Mouse (Mus musculus): ENCODE data around the gene Bax. TPM values are rescaled to one million over a fixed set of nuclear protein-coding genes. Genes with fewer than 3 reads are reported as not detected.
"Not testable (repeated sequence)": the region's sequence is repeated elsewhere in the genome, so short reads cannot be mapped to it uniquely, and the experiment has no call there.

The Bax gene
- total and polyA plus RNA-seq, 3 experiments = 105 to 778 (median 205) TPM

DNA sequence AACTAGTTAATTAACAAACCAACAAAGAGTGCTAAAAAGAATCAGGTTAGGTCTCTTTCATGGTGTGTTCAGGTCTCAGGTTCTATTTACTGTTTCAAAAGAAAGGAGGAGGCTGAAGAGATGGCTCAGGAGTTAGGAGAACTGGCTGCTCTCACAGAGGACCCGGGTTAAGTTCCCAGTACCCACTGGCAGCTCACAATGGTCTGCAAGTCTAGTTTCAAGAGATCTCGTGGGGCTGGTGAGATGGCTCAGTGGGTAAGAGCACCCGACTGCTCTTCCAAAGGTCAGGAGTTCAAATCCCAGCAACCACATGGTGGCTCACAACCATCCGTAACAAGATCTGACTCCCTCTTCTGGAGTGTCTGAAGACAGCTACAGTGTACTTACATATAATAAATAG, 13.6 kb upstream of the Bax start:
- H3K9me3 ChIP-seq (replicated peaks; ENCODE audit: insufficient read depth, low read length); H3K27ac ChIP-seq (ENCODE audit: control insufficient read depth, low read depth, low read length); H3K4me3 ChIP-seq (ENCODE audit: control insufficient read depth in 1 of 2, insufficient read depth in 1 of 2, low read depth in 2 of 2, low read length in 2 of 2); H3K79me2 ChIP-seq (ENCODE audit: control insufficient read depth, insufficient read depth, low read length, poor library complexity); H3K9ac ChIP-seq (ENCODE audit: control insufficient read depth, low read depth, low read length, poor library complexity, severe bottlenecking); DNase-seq (ENCODE audit: low read depth, low spot score); H3K27me3 ChIP-seq (ENCODE audit: control insufficient read depth in 1 of 2, insufficient read depth in 2 of 2, low read length in 2 of 2): not testable (repeated sequence)
- Histone ChIP-seq H3K36me3 (ENCODE audit: control insufficient read depth in 1 of 2, insufficient read depth in 2 of 2, low read length in 2 of 2) (peaks cover 0 to 16% of the 10 kb centered on the region in 2 experiments; a peak in 2 of 4 replicates), H3K4me1 (ENCODE audit: control insufficient read depth in 1 of 2, insufficient read depth in 2 of 2, low read length in 2 of 2) (peaks cover 6 to 18% of the 10 kb centered on the region in 2 experiments; a peak in 3 of 4 replicates)
- 0 out of 2 replicates have a peak, but pooled peaks have one; percentile 11 for TF ChIP-seq HCFC1 (IDR thresholded peaks at IDR 0.05; ENCODE audit: low read depth, low read length)
- peak; percentile 95 for TF ChIP-seq TBP (IDR thresholded peaks at IDR 0.05; ENCODE audit: low read depth, low read length)
- peak; percentile 23; the same call in 1 of the 2 replicates for TF ChIP-seq ZNF384 (IDR thresholded peaks at IDR 0.05; ENCODE audit: low read depth, low read length)

DNA sequence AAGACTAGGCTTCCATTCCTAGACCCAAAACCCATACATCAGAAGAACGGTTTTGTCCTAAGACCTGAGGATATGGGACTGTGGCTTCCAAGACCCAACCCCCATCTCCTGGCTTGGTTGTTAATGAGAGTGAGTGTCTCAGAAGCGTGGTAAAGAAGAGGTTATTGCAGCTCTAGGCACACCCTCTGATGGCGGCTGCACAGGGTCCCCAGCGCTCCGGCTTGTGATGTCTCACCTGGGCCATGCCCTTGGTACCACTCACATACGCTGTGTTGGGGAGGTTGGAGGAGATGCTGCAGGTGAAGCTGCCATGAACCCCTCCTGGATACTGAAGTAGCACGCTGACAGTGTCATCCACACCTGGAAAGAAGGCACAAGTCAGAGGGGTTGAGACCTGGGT, 12.1 kb upstream of the Bax start:
- no peak for TF ChIP-seq RAD21 (IDR thresholded peaks at IDR 0.05; ENCODE audit: low read depth, low read length)
- no peak for TF ChIP-seq JUND (IDR thresholded peaks at IDR 0.05; ENCODE audit: low read depth, low read length)
- TF ChIP-seq BHLHE40 (IDR thresholded peaks at IDR 0.05; ENCODE audit: borderline replicate concordance, low read depth, low read length) = no peak
- TF ChIP-seq E2F4 (IDR thresholded peaks at IDR 0.05; ENCODE audit: borderline replicate concordance, low read depth, low read length) = no peak
- no peak for TF ChIP-seq CHD1 (IDR thresholded peaks at IDR 0.05; ENCODE audit: low read depth, low read length)
- TF ChIP-seq NRF1 (IDR thresholded peaks at IDR 0.05; ENCODE audit: insufficient read depth, low read depth, low read length, poor library complexity, severe bottlenecking) = no peak
- no peak for TF ChIP-seq SIN3A (IDR thresholded peaks at IDR 0.05; ENCODE audit: low read length)
- no peak for TF ChIP-seq MYB (IDR thresholded peaks at IDR 0.05; ENCODE audit: low read depth, low read length)
- TF ChIP-seq TAL1 (IDR thresholded peaks at IDR 0.05; ENCODE audit: low read length) = no peak
- Histone ChIP-seq H3K9me3 (replicated peaks; ENCODE audit: insufficient read depth, low read length) (no peaks in the 10 kb centered on the region), H3K4me3 (ENCODE audit: control insufficient read depth in 1 of 2, insufficient read depth in 1 of 2, low read depth in 2 of 2, low read length in 2 of 2) (no peak overlapping the region), H3K27ac (ENCODE audit: control insufficient read depth, low read depth, low read length) (no peak overlapping the region), H3K79me2 (ENCODE audit: control insufficient read depth, insufficient read depth, low read length, poor library complexity) (peaks cover 3% of the 10 kb centered on the region; the same call in 1 of the 2 replicates), H3K9ac (ENCODE audit: control insufficient read depth, low read depth, low read length, poor library complexity, severe bottlenecking) (no peak overlapping the region), H3K36me3 (ENCODE audit: control insufficient read depth in 1 of 2, insufficient read depth in 2 of 2, low read length in 2 of 2) (peaks cover 0 to 20% of the 10 kb centered on the region in 2 experiments; a peak in 2 of 4 replicates), H3K4me1 (ENCODE audit: control insufficient read depth in 1 of 2, insufficient read depth in 2 of 2, low read length in 2 of 2) (peaks cover 6 to 24% of the 10 kb centered on the region in 2 experiments; a peak in 3 of 4 replicates), H3K27me3 (ENCODE audit: control insufficient read depth in 1 of 2, insufficient read depth in 2 of 2, low read length in 2 of 2) (no peaks in the 10 kb centered on the region)
- no peak for DNase-seq (ENCODE audit: low read depth, low spot score)

GRCm38 (mm10) chr7:45477003-45477402, 10.3 kb upstream of the Bax start:
- no peaks in the 10 kb centered on the region for H3K9me3 ChIP-seq (replicated peaks; ENCODE audit: insufficient read depth, low read length)
- peak; percentile 65 to 85 (median 74) for TF ChIP-seq CTCF (IDR thresholded peaks at IDR 0.05 in 2 of 3, conservative IDR thresholded peaks at IDR 0.05 in 1 of 3; ENCODE audit: control insufficient read depth in 1 of 3, insufficient read depth in 1 of 3, low read depth in 2 of 3, low read length in 3 of 3, poor library complexity in 1 of 3, severe bottlenecking in 1 of 3)
- no peak for TF ChIP-seq GATA1 (IDR thresholded peaks at IDR 0.05; ENCODE audit: low read depth, low read length)
- TF ChIP-seq RAD21 (IDR thresholded peaks at IDR 0.05; ENCODE audit: low read depth, low read length) = peak; percentile 58
- TF ChIP-seq ZNF384 (IDR thresholded peaks at IDR 0.05; ENCODE audit: low read depth, low read length) = no peak
- TF ChIP-seq EP300 (IDR thresholded peaks at IDR 0.05; ENCODE audit: low read depth in 1 of 2, low read length in 2 of 2) = no peak
- TF ChIP-seq HCFC1 (IDR thresholded peaks at IDR 0.05; ENCODE audit: low read depth, low read length) = 0 out of 2 replicates have a peak, but pooled peaks have one; percentile 44
- peak; percentile 80 for TF ChIP-seq USF1 (IDR thresholded peaks at IDR 0.05; ENCODE audit: low read depth, low read length)
- peak; percentile 91 for TF ChIP-seq MAX (IDR thresholded peaks at IDR 0.05; ENCODE audit: low read length)
- TF ChIP-seq ZC3H11A (IDR thresholded peaks at IDR 0.05; ENCODE audit: low read depth, low read length) = peak; percentile 40; the same call in 1 of the 2 replicates
- TF ChIP-seq TBP (IDR thresholded peaks at IDR 0.05; ENCODE audit: low read depth, low read length) = 0 out of 2 replicates have a peak, but pooled peaks have one; percentile 36
- TF ChIP-seq SIN3A (IDR thresholded peaks at IDR 0.05; ENCODE audit: low read length) = peak; percentile 71
- TF ChIP-seq MYC (IDR thresholded peaks at IDR 0.05; ENCODE audit: low read depth, low read length) = peak; percentile 89
- peak; percentile 88 for TF ChIP-seq SMC3 (IDR thresholded peaks at IDR 0.05; ENCODE audit: low read depth, low read length)
- TF ChIP-seq ETS1 (IDR thresholded peaks at IDR 0.05; ENCODE audit: low read depth, low read length) = peak; percentile 80
- no peaks in the 10 kb centered on the region for H3K27me3 ChIP-seq (ENCODE audit: control insufficient read depth in 1 of 2, insufficient read depth in 2 of 2, low read length in 2 of 2)
- H3K4me1 ChIP-seq (ENCODE audit: control insufficient read depth in 1 of 2, insufficient read depth in 2 of 2, low read length in 2 of 2) = peaks cover 5 to 18% of the 10 kb centered on the region in 2 experiments; a peak in 3 of 4 replicates
- H3K36me3 ChIP-seq (ENCODE audit: control insufficient read depth in 1 of 2, insufficient read depth in 2 of 2, low read length in 2 of 2) = peaks cover 0 to 14% of the 10 kb centered on the region in 2 experiments; a peak in 2 of 4 replicates
- H3K9ac ChIP-seq (ENCODE audit: control insufficient read depth, low read depth, low read length, poor library complexity, severe bottlenecking) = peak overlapping the region; percentile 32; the same call in 1 of the 2 replicates
- peaks cover 3% of the 10 kb centered on the region; the same call in 1 of the 2 replicates for H3K79me2 ChIP-seq (ENCODE audit: control insufficient read depth, insufficient read depth, low read length, poor library complexity)
- peak overlapping the region in 1 of 2 experiments; percentile 14; a peak in 2 of 4 replicates for H3K4me3 ChIP-seq (ENCODE audit: control insufficient read depth in 1 of 2, insufficient read depth in 1 of 2, low read depth in 2 of 2, low read length in 2 of 2)
- no peak overlapping the region for H3K27ac ChIP-seq (ENCODE audit: control insufficient read depth, low read depth, low read length)
- peak; percentile 84 for DNase-seq (ENCODE audit: low read depth, low spot score)
